Mouse (Mus musculus): Measurements from ENCODE around the gene Gpr152.

DNA sequence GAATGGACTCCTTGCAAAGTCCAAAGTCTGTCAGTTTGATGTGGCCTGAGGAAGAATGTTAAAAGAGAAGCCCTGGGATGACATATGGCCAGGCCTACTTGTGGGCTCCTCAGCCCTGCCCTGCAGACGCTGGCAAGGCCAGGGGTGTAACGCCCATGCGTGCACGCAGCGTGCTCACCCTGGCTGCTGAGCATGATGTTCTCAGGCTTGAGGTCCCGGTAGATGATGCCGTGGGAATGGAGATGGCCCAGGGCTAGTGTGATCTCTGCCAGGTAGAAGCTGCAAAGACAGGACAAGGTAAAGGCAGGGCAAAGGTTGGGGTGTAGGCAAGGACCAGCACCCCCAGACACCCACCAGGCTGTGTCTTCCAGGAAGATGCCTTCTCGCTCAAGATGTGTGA is 19.5 kb downstream of the Gpr152 start:
- TF ChIP-seq CTCF (IDR thresholded peaks at IDR 0.05; ENCODE audit: extremely low read depth, insufficient read length, insufficient replicate concordance, low read depth, low read length) (no peak), POLR2A (IDR thresholded peaks at IDR 0.05; ENCODE audit: low read depth, low read length) (no peak)

Data from small intestine, adult 2 months (tissue).